Mouse (Mus musculus): ENCODE results near the gene Ngf. TPM values are rescaled to one million over a fixed set of nuclear protein-coding genes. Genes with fewer than 3 reads are reported as not detected.

Ngf gene
- polyA plus RNA-seq, 2 experiments, result 0.25 to 0.52 TPM

DNA sequence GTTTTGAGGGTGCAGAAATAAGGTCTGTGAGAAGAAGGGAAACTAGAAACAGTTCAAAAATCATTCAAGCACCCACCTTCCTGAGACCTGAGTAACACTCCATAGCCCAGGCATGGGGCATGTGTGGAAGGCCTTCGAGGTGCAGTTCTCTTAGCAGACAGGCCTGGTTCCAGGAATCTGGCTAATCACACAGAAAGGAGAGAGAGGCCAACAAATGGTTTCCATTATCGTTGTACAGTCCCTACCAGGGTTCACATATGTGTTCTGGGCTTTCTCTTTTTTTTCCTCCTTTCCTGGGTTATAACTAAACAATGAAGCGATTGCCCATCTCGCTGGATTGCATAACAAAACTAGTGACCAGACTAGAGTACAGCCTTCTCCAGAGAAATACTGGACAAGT, 35.4 kb downstream of the Ngf start:
- no peaks in the 10 kb centered on the region for H3K36me3 ChIP-seq (replicated peaks; ENCODE audit: control insufficient read depth, insufficient read depth, low read depth)
- ATAC-seq (ENCODE audit: insufficient read depth) (no peak), DNase-seq (ENCODE audit: low read depth in 3 of 3, low spot score in 3 of 3) (no peak)
- no peak overlapping the region for H3K4me2 ChIP-seq (ENCODE audit: low read depth)
- no peaks in the 10 kb centered on the region for H3K4me1 ChIP-seq (replicated peaks; ENCODE audit: control insufficient read depth in 2 of 2, insufficient read depth in 2 of 2, low read length in 1 of 2)
- WGBS (ENCODE audit: insufficient replicate concordance), result 73% methylated on average over 4 of the region's 4 CpGs
- H3K27me3 ChIP-seq (ENCODE audit: control insufficient read depth, insufficient read depth, low read length), result no peaks in the 10 kb centered on the region
- no peaks in the 10 kb centered on the region for H3K9me3 ChIP-seq (ENCODE audit: control insufficient read depth, low read length)
- no peak for TF ChIP-seq EP300 (IDR thresholded peaks at IDR 0.05; ENCODE audit: low read depth)
- no peak for TF ChIP-seq CTCF (IDR thresholded peaks at IDR 0.05; ENCODE audit: low read depth)
- H3K27ac ChIP-seq, result no peak overlapping the region
- H3K4me3 ChIP-seq (ENCODE audit: insufficient read depth in 1 of 2, low read depth in 2 of 2, low read length in 2 of 2), result no peak overlapping the region
- no peak overlapping the region for H3K9ac ChIP-seq (replicated peaks)

DNA sequence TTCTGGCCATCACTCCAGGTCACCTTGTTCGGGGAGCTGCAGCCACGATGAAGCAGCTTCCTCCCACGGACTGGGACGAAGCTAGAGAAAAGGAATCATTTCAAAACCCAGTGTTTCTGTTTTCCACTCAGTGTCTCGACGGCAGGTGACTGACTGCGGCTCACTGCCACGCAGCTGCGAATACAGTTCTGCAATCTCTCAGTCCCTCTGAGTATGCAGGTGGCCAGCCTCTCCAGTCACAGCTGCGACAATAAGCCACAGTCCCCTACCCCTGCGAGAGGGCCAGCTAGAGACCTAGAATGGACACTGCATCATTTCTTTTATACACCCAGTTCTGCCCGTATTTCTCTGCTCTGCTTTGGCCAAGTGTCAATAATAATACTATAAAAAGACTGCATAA, 36.3 kb downstream of the Ngf start:
- Histone ChIP-seq H3K4me2 (ENCODE audit: low read depth) (no peak overlapping the region), H3K9me3 (ENCODE audit: control insufficient read depth, low read length) (no peaks in the 10 kb centered on the region), H3K27ac (no peak overlapping the region), H3K36me3 (replicated peaks; ENCODE audit: control insufficient read depth, insufficient read depth, low read depth) (no peaks in the 10 kb centered on the region), H3K4me3 (ENCODE audit: insufficient read depth in 1 of 2, low read depth in 2 of 2, low read length in 2 of 2) (no peak overlapping the region), H3K9ac (replicated peaks) (no peak overlapping the region), H3K27me3 (ENCODE audit: control insufficient read depth, insufficient read depth, low read length) (no peaks in the 10 kb centered on the region), H3K4me1 (replicated peaks; ENCODE audit: control insufficient read depth in 2 of 2, insufficient read depth in 2 of 2, low read length in 1 of 2) (no peaks in the 10 kb centered on the region)
- DNase-seq (ENCODE audit: low read depth in 3 of 3, low spot score in 3 of 3) (no peak), ATAC-seq (ENCODE audit: insufficient read depth) (no peak)
- WGBS (ENCODE audit: insufficient replicate concordance), result 56% methylated on average over 12 of the region's 12 CpGs
- no peak for TF ChIP-seq CTCF (IDR thresholded peaks at IDR 0.05; ENCODE audit: low read depth)
- no peak for TF ChIP-seq EP300 (IDR thresholded peaks at IDR 0.05; ENCODE audit: low read depth)

DNA sequence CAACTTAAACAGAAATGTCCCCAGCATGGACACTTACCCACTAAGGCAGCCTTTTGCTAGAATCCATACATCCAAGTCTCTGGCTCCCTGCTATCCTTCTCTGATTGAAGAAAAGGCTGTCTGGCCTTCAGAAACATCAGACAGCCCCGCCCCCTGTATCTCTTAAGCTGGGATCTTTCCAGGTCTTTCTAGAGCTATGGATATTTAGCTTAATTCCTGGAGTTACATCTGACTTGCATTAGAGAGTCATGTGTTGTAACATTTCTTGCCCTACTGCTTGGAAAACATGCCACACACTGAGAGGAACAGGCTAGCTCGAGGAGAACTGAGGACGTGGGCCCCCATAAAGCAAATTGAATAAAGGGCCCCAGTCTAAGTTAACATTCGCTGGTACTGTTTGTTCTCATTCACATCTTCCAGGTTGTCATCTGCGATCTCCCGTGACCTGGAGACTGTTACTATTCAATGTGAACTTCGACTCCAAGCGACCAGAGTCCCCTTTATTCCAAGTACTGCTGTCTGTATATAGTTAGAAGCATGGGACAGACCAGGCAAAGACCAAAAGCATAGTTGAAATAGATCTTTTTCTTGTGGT, 38.0 kb downstream of the Ngf start:
- ATAC-seq (ENCODE audit: insufficient read depth) (no peak), DNase-seq (ENCODE audit: low read depth in 3 of 3, low spot score in 3 of 3) (no peak)
- Histone ChIP-seq H3K27me3 (ENCODE audit: control insufficient read depth, insufficient read depth, low read length) (no peaks in the 10 kb centered on the region), H3K9me3 (ENCODE audit: control insufficient read depth, low read length) (no peaks in the 10 kb centered on the region), H3K4me3 (ENCODE audit: insufficient read depth in 1 of 2, low read depth in 2 of 2, low read length in 2 of 2) (no peak overlapping the region), H3K36me3 (replicated peaks; ENCODE audit: control insufficient read depth, insufficient read depth, low read depth) (no peaks in the 10 kb centered on the region), H3K4me1 (replicated peaks; ENCODE audit: control insufficient read depth in 2 of 2, insufficient read depth in 2 of 2, low read length in 1 of 2) (no peaks in the 10 kb centered on the region), H3K9ac (replicated peaks) (no peak overlapping the region), H3K27ac (no peak overlapping the region), H3K4me2 (ENCODE audit: low read depth) (no peak overlapping the region)
- TF ChIP-seq EP300 (IDR thresholded peaks at IDR 0.05; ENCODE audit: low read depth) (no peak), CTCF (IDR thresholded peaks at IDR 0.05; ENCODE audit: low read depth) (no peak)
- WGBS (ENCODE audit: insufficient replicate concordance), result 60% methylated on average over 8 of the region's 8 CpGs

- Histone ChIP-seq H3K9ac (replicated peaks) (no peak overlapping the region), H3K9me3 (ENCODE audit: control insufficient read depth, low read length) (no peaks in the 10 kb centered on the region), H3K36me3 (replicated peaks; ENCODE audit: control insufficient read depth, insufficient read depth, low read depth) (no peaks in the 10 kb centered on the region), H3K4me2 (ENCODE audit: low read depth) (no peak overlapping the region), H3K27me3 (ENCODE audit: control insufficient read depth, insufficient read depth, low read length) (no peaks in the 10 kb centered on the region), H3K4me3 (ENCODE audit: insufficient read depth in 1 of 2, low read depth in 2 of 2, low read length in 2 of 2) (no peak overlapping the region), H3K27ac (no peak overlapping the region), H3K4me1 (replicated peaks; ENCODE audit: control insufficient read depth in 2 of 2, insufficient read depth in 2 of 2, low read length in 1 of 2) (no peaks in the 10 kb centered on the region)
- DNase-seq (ENCODE audit: low read depth in 3 of 3, low spot score in 3 of 3) (no peak), ATAC-seq (ENCODE audit: insufficient read depth) (no peak)
- 62% methylated on average over 9 of the region's 9 CpGs for WGBS (ENCODE audit: insufficient replicate concordance)
- no peak for TF ChIP-seq CTCF (IDR thresholded peaks at IDR 0.05; ENCODE audit: low read depth)
- TF ChIP-seq EP300 (IDR thresholded peaks at IDR 0.05; ENCODE audit: low read depth), result no peak
These were observed 38.7 kb downstream of the Ngf start for GRCm38 (mm10) chr3:102508455-102508854.

DNA sequence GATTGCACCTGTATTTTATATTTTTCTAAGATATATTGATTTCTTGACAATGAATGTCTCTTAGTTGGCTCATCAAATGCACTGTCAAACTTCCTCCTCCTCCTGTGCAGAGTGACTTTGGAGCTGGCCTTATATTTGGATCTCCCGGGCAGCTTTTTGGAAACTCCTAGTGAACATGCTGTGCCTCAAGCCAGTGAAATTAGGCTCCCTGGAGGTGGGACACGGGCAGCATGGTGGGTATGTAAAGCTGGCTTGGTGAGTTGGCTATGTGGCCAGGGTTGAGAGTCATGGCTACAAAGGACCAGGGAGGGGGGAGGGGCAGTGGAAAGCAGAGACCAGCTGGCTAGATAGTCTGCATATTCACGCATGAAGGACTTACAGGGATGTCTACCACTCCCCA, 39.9 kb downstream of the Ngf start:
- Histone ChIP-seq H3K4me2 (ENCODE audit: low read depth) (no peak overlapping the region), H3K9me3 (ENCODE audit: control insufficient read depth, low read length) (no peaks in the 10 kb centered on the region), H3K4me1 (replicated peaks; ENCODE audit: control insufficient read depth in 2 of 2, insufficient read depth in 2 of 2, low read length in 1 of 2) (no peaks in the 10 kb centered on the region), H3K4me3 (ENCODE audit: insufficient read depth in 1 of 2, low read depth in 2 of 2, low read length in 2 of 2) (no peak overlapping the region), H3K27me3 (ENCODE audit: control insufficient read depth, insufficient read depth, low read length) (no peaks in the 10 kb centered on the region), H3K36me3 (replicated peaks; ENCODE audit: control insufficient read depth, insufficient read depth, low read depth) (no peaks in the 10 kb centered on the region), H3K9ac (replicated peaks) (no peak overlapping the region), H3K27ac (no peak overlapping the region)
- ATAC-seq (ENCODE audit: insufficient read depth), result no peak
- TF ChIP-seq EP300 (IDR thresholded peaks at IDR 0.05; ENCODE audit: low read depth) (no peak), CTCF (IDR thresholded peaks at IDR 0.05; ENCODE audit: low read depth) (no peak)
- no peak for DNase-seq (ENCODE audit: low read depth in 3 of 3, low spot score in 3 of 3)
- 41% methylated on average over 3 of the region's 3 CpGs for WGBS (ENCODE audit: insufficient replicate concordance)
